Mouse (Mus musculus): Measurements from ENCODE around the gene Methig1. TPM values are rescaled to one million over a fixed set of nuclear protein-coding genes. Genes with fewer than 3 reads are reported as not detected.
"Not testable (repeated sequence)": the region's sequence is repeated elsewhere in the genome, so short reads cannot be mapped to it uniquely, and the experiment has no call there.

Gene Methig1
- polyA plus RNA-seq, 1 experiment from 2014 or later, result not detected

DNA sequence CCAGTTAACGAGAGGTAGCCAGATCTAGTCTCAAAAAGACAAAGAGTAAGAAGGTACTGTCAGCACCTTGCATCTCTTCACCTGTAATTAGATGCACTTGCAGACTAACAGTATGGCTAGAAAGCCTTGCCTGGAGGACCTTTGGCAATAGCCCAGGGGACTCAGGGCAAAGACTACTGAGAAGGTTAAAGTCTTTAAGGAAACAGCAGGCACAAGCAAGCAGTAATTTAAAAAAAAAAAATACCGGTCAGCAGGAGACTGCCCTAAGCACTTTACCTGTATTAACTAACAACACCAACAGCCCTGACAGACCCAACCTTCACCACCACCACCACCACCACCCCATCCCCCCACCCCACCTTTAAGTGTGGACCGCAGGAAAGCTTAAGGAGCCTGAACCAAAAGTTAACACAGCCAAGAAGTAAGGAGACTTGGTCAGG, 68.8 kb downstream of the Methig1 start, which contains the start of gene Gm5475:
Gm5475 (plus strand) TSS at position 390 of the 440 bp plus-strand sequence.
- H3K9me3 ChIP-seq (replicated peaks); H3K27ac ChIP-seq; H3K36me3 ChIP-seq (ENCODE audit: poor library complexity, severe bottlenecking); ATAC-seq: not testable (repeated sequence)
- peak within 1 kb of the TSS; percentile 88 for H3K4me2 ChIP-seq
- H3K9ac ChIP-seq, result peak within 1 kb of the TSS; percentile 96
- H3K4me1 ChIP-seq, result peaks cover 45% of the 10 kb centered on the region
- H3K4me3 ChIP-seq, result peak within 1 kb of the TSS; percentile 96
- 30% methylated on average over 3 of the region's 3 CpGs for WGBS
- peaks cover 31% of the 10 kb centered on the region for H3K27me3 ChIP-seq

DNA sequence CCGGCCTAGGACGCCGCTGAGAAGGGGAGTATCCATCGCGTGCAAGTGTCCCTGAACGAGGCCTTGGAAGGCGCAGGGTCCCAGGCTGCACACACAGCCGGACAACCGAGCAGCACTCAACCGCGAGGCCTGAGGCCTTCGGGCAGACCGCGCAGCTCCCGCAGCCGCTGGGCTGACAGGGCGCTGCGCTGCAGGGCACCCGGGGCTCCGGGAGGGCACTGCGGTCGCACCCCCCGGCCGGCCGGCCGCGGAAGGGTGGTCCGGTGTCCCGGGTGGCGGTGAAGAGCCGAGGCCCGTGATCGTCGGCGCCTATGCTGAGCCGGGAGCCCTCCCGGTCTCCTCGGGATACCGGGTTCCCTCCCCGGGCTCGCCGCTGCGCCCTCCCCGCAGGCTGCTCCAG, 69.5 kb downstream of the Methig1 start:
- Histone ChIP-seq H3K9ac (peak overlapping the region; percentile 96), H3K4me3 (peak overlapping the region; percentile 96), H3K4me1 (peaks cover 45% of the 10 kb centered on the region), H3K9me3 (replicated peaks) (0 out of 2 replicates have a peak, but pooled peaks cover 3% of the 10 kb centered on the region), H3K27me3 (peaks cover 31% of the 10 kb centered on the region), H3K27ac (no peak overlapping the region; the same call in 1 of the 2 replicates), H3K36me3 (ENCODE audit: poor library complexity, severe bottlenecking) (no peaks in the 10 kb centered on the region), H3K4me2 (peak overlapping the region; percentile 88)
- under 1% methylated on average over 33 of the region's 44 CpGs for WGBS
- peak; percentile 74 for ATAC-seq

DNA sequence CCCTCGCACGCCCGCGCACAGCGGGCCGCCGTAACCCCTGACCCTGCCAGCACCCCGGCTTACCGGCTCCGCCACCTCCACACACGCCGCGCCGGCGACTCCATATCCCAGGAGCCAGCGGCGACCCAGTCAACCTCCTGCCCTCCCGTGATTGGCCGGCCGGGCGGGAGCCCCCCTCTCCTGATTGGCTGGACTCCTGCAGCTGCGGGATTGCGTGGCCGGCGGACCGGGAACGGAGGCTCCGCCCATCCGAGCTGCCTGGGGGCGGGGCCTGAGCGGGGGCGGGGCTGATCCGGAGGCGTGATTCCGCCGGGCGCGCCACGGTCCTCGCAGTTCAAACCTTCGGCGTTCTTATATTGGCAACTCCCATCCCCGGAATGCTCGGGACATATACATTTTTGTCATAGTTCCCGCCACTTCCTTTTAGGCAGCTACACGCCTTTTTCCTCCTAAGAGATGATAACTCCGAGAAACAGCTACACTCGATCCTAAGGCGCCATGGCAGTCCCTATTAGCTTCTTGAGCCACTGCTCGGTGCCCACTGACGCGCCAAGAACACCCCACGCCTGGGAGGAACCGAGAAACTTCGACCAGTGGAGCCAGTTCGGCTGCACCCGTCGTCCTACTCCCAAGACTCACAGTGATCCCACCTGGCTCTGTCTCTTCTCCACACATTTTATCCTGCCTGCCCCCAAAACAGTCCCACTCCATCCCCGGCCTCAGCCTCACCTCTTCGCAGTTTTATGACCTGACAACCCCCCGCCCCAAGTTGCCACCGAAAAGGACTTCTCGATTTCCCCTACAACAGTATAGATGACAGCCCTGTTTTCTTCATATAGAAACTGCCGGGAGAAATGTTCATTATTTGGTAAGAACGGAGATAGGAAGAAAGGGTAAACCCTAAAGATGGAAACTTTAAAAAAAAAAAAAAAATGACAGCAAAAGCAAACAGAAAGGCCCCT, 70.2 kb downstream of the Methig1 start:
- H3K4me2 ChIP-seq, result peak overlapping the region; percentile 88
- H3K36me3 ChIP-seq (ENCODE audit: poor library complexity, severe bottlenecking), result no peaks in the 10 kb centered on the region
- peak; percentile 99 for ATAC-seq
- H3K4me3 ChIP-seq, result peak overlapping the region; percentile 96
- 1% methylated on average over 55 of the region's 65 CpGs for WGBS
- 0 out of 2 replicates have a peak, but pooled peaks cover 3% of the 10 kb centered on the region for H3K9me3 ChIP-seq (replicated peaks)
- H3K27me3 ChIP-seq, result peaks cover 31% of the 10 kb centered on the region
- H3K9ac ChIP-seq, result peak overlapping the region; percentile 96
- peaks cover 45% of the 10 kb centered on the region for H3K4me1 ChIP-seq
- H3K27ac ChIP-seq, result no peak overlapping the region

DNA sequence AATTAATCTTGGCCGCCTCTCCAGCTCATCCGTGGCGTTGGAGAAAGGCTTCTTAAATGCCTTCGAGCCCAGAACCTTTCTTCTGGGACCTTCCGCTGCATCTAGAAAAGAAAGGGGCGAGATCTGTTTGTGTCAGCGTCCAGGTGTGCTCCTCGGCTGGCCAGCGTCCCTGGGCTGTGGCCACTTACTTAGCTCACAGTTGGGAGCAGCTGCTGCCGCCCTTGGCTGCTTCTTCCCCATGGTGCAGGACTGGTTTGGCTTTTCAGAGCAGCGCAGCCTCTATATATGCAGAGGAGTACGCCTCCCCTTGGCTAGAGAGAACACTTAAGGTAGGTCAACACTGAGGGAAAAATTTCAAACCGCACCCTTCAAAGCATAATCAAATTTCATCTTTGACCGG, 71.0 kb downstream of the Methig1 start:
- Histone ChIP-seq H3K4me3 (peak overlapping the region; percentile 96), H3K4me1 (peaks cover 45% of the 10 kb centered on the region), H3K36me3 (ENCODE audit: poor library complexity, severe bottlenecking) (no peaks in the 10 kb centered on the region), H3K4me2 (peak overlapping the region; percentile 88), H3K9me3 (replicated peaks) (0 out of 2 replicates have a peak, but pooled peaks cover 3% of the 10 kb centered on the region), H3K9ac (peak overlapping the region; percentile 96), H3K27me3 (peaks cover 31% of the 10 kb centered on the region), H3K27ac (no peak overlapping the region)
- no peak for ATAC-seq
- WGBS, result 3% methylated on average over 14 of the region's 14 CpGs

DNA sequence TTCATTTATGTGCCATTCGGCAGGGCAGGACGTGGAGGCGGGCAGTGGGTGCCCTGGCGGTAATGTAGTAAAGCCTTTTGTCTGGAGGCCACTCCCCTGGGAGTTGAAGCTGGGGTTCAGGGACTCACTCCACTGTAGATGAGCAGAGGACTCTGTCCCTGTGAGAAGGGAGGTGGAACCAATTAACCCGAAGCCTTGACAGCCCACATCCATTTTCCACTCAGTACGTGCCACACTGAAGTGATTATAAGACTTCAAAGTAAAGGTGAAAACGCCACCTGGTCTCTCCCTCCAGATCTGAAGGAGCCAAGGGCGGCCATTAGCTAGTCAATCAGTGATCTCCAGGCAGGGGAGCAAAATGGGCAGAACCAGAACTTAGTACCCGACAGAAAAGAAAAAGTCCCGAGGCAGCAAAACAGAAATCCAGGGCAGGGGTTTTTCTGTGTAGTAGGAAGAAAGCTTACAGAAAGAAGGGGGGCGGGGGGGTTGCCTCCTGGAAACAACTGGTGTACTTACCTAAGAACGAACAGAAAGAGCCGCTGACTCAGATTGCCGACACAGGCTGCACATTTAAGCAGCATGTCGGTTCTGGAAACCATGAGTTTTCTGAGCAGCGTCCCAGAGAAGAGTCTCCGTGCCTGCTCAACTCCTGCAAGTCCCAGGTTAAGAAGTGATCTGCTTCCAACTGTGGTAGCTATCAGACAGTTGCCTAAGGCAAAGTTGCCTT, 71.6 kb downstream of the Methig1 start, which contains the start of gene Slc11a2:
Slc11a2 (minus strand) TSS at position 677 of the 727 bp plus-strand sequence.
- peak within 1 kb of the TSS; percentile 88 for H3K4me2 ChIP-seq
- WGBS, result 29% methylated on average over 17 of the region's 17 CpGs
- no peak within 1 kb of the TSS for H3K27ac ChIP-seq
- ATAC-seq, result no peak
- peaks cover 31% of the 10 kb centered on the region for H3K27me3 ChIP-seq
- peak within 1 kb of the TSS; percentile 96; the same call in 1 of the 2 replicates for H3K9ac ChIP-seq
- 0 out of 2 replicates have a peak, but pooled peaks cover 3% of the 10 kb centered on the region for H3K9me3 ChIP-seq (replicated peaks)
- H3K4me3 ChIP-seq, result peak within 1 kb of the TSS; percentile 96
- peaks cover 39% of the 10 kb centered on the region for H3K4me1 ChIP-seq
- no peaks in the 10 kb centered on the region for H3K36me3 ChIP-seq (ENCODE audit: poor library complexity, severe bottlenecking)

- no peak overlapping the region for H3K27ac ChIP-seq
- H3K9ac ChIP-seq, result no peak overlapping the region
- ATAC-seq, result no peak
- H3K4me1 ChIP-seq, result peaks cover 10% of the 10 kb centered on the region
- H3K4me2 ChIP-seq, result no peak overlapping the region
- H3K9me3 ChIP-seq (replicated peaks), result 0 out of 2 replicates have a peak, but pooled peaks cover 3% of the 10 kb centered on the region
- H3K4me3 ChIP-seq, result no peak overlapping the region
- WGBS, result 89% methylated on average over 13 of the region's 13 CpGs
- no peaks in the 10 kb centered on the region for H3K36me3 ChIP-seq (ENCODE audit: poor library complexity, severe bottlenecking)
- peaks cover 29% of the 10 kb centered on the region for H3K27me3 ChIP-seq
Observed at GRCm38 (mm10) chr15:100428296-100428905, 75.5 kb downstream of the Methig1 start.

DNA sequence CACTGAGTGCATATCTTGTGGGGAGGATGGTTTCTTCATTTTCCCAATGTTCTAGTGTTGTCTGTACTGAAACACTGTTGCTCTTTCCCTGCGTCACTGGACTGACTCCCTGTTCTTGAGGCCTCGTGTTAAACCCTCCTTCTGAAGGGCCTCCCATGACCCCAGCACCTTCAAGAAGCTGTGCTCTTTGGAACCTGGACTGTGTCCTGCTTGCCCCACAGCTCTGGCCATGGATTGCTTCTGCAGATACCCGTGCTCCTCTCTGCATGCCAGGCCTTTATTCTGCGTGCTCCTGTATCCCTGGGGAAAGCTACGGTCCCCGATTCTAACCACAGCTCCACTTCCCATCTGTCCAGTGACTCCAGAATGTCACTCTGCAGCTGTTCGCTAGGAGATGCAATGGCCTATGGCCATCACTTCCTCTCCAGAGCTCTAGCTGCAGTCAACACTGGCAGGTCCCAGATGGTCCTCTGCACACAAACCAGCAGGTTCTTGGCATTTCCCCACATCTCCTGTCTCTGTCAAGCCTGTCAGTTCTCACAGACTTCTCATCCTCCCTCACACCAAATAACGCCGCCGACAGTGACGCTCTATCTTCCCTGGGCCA, 77.1 kb downstream of the Methig1 start:
- H3K27me3 ChIP-seq, result peaks cover 14% of the 10 kb centered on the region
- H3K9me3 ChIP-seq (replicated peaks), result 0 out of 2 replicates have a peak, but pooled peaks cover 3% of the 10 kb centered on the region
- no peak overlapping the region for H3K4me3 ChIP-seq
- WGBS, result 83% methylated on average over 11 of the region's 11 CpGs
- H3K4me1 ChIP-seq, result no peaks in the 10 kb centered on the region
- H3K27ac ChIP-seq, result no peak overlapping the region
- no peak overlapping the region for H3K4me2 ChIP-seq
- no peaks in the 10 kb centered on the region for H3K36me3 ChIP-seq (ENCODE audit: poor library complexity, severe bottlenecking)
- H3K9ac ChIP-seq, result no peak overlapping the region
- ATAC-seq, result no peak

GRCm38 (mm10) chr15:100433234-100433633, 80.3 kb downstream of the Methig1 start:
- no peak overlapping the region for H3K27ac ChIP-seq
- no peaks in the 10 kb centered on the region for H3K36me3 ChIP-seq (ENCODE audit: poor library complexity, severe bottlenecking)
- H3K9ac ChIP-seq, result no peak overlapping the region
- no peaks in the 10 kb centered on the region for H3K4me1 ChIP-seq
- no peak for ATAC-seq
- H3K27me3 ChIP-seq, result no peaks in the 10 kb centered on the region
- H3K4me3 ChIP-seq, result no peak overlapping the region
- no peaks in the 10 kb centered on the region for H3K9me3 ChIP-seq (replicated peaks)
- H3K4me2 ChIP-seq, result no peak overlapping the region
- WGBS, result 70% methylated on average over 4 of the region's 4 CpGs

Other genes starting within 250 kb of the Methig1 start
- gene Atf1, start 125.3 kb upstream of the Methig1 start, polyA plus RNA-seq (2015; fragmentation: Nextera tagmentation; extraction: Ambion mirVana), result 25.8 and 27.8 TPM in 2 replicates
- not detected in 2 replicates for gene Tmprss12, start 72.3 kb upstream of the Methig1 start, polyA plus RNA-seq (2015; fragmentation: Nextera tagmentation; extraction: Ambion mirVana)
- 3.2 and 4.6 TPM in 2 replicates for gene Mettl7a1, start 49.0 kb upstream of the Methig1 start, polyA plus RNA-seq (2015; fragmentation: Nextera tagmentation; extraction: Ambion mirVana)
- gene Mettl7a3, start 18.2 kb upstream of the Methig1 start, polyA plus RNA-seq (2015; fragmentation: Nextera tagmentation; extraction: Ambion mirVana), result not detected in 2 replicates
- gene Mettl7a2, start 51 bp downstream of the Methig1 start, polyA plus RNA-seq (2015; fragmentation: Nextera tagmentation; extraction: Ambion mirVana), result not detected in 2 replicates
- gene Higd1c, start 11.4 kb downstream of the Methig1 start, polyA plus RNA-seq (2015; fragmentation: Nextera tagmentation; extraction: Ambion mirVana), result not detected in 2 replicates
- gene Gm5475, start 69.0 kb downstream of the Methig1 start, polyA plus RNA-seq (2015; fragmentation: Nextera tagmentation; extraction: Ambion mirVana), result 0.06 TPM in 1 of 2 replicates, not detected in the other
- gene Slc11a2, start 71.9 kb downstream of the Methig1 start, polyA plus RNA-seq (2015; fragmentation: Nextera tagmentation; extraction: Ambion mirVana), result 21.3 and 22.1 TPM in 2 replicates
- gene Letmd1, start 115.9 kb downstream of the Methig1 start, polyA plus RNA-seq (2015; fragmentation: Nextera tagmentation; extraction: Ambion mirVana), result 44.7 and 50.3 TPM in 2 replicates
- gene Csrnp2, start 142.3 kb downstream of the Methig1 start, polyA plus RNA-seq (2015; fragmentation: Nextera tagmentation; extraction: Ambion mirVana), result 34.7 and 39.2 TPM in 2 replicates
- 35.2 and 38.3 TPM in 2 replicates for gene Tfcp2, start 198.9 kb downstream of the Methig1 start, polyA plus RNA-seq (2015; fragmentation: Nextera tagmentation; extraction: Ambion mirVana)
- 36.4 and 37.5 TPM in 2 replicates for gene Pou6f1, start 246.8 kb downstream of the Methig1 start, polyA plus RNA-seq (2015; fragmentation: Nextera tagmentation; extraction: Ambion mirVana)